Mouse (Mus musculus) cerebellum, postnatal 36 days (tissue): Measurements from ENCODE around the gene Iqsec1.
A peak's percentile ranks its signal among the peaks of the same experiment; 100 is the strongest.

ENCODE experiments used
- DNase-seq, 2 experiments: peaks; one replicate each; pipeline ENCODE4 v3.0.0; 2021 to 2022; ENCODE audit warnings: mixed read lengths in 2 of 2

The Iqsec1 gene

DNA sequence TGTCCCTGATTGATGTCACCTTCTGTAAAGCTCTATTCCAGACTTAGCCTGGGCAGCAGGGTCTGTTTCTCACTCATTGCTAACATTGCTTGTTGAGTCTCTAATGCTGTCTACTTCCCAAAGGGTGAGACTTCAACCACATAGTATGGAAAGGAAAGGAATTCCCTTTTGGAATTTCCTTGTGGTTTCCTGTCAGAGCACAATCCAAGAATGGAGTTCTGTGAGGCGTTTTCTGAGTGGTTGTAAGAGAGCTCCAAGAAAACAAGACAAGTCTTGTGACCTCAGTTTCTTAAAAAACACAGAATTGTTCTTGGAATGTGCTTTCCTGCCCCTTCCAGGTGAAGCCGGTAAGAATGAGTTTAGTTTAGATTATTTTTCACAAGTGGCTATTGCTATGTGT is 37.5 kb downstream of the Iqsec1 start:
- no peak for DNase-seq

DNA sequence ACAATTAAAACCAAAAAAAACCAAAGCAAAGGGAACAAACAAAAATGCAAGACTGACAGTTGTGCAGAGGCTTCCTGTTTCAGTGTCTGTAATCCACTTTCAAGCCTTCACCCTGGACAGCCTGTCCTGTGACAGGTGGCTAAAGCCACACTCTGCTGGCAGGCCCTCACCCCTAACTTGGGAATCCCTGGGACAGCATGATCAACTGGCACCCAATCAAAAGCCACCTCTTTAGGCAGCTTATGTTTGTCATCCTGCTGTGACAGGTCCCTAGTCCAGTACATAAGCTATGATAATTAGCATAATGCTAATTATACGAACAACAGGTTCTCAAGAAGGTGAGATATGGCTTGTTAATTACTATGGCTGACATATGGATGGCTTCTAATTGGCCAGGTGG is 40.4 kb downstream of the Iqsec1 start:
- DNase-seq = peak; percentile 31 to 34

DNA sequence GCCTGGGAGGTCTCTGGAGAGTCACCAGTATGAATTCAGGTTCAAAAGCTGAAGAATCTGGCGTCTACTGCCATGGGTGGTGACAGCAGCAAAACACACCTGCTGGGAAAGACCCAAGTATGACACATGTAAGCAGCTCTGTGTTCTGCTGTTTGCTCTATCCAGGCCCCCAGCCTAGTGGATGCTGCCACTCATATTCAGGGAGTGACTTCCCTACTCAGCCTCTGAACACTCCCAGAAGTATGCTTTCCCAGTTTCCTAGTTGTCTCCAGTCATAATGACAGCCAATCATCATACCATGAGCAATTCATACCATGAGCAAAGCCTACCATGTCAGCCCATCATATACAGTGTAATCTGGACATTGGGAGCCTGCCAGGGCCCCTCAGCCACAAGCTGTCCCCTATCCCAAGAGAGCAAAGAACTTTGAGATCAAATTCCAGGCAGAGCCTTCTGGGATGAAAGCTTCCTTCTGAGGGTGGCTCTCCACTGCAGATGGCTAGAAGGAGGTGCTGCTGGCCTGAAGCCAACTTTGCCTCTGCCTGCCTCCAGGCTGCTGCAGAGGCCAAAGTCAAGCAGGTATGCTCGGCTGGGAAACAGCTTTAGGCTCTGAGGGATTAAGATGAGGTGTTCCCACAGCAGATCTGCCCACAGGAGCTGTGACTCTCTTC is 42.8 kb downstream of the Iqsec1 start:
- DNase-seq = peak; percentile 37 to 39

DNA sequence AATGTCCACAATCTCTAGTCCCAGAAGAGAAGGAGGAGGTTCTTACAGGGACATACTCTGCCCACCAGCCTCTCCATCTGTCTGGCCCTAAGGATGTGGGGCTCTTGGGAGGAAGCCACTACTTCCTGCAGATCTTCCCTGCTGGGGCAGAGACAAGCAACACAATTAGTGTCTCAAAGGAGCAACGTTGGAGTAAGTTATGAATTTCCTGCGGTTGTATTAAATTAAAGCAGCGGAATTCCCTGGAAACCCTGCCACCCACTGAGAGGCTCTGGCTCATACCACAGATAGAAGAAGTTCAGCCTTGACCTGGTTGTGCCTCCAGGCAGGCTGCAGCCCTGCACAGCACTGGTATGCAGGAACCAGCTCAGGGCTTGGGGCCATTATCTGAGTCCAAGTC is 47.2 kb downstream of the Iqsec1 start:
- DNase-seq = no peak

DNA sequence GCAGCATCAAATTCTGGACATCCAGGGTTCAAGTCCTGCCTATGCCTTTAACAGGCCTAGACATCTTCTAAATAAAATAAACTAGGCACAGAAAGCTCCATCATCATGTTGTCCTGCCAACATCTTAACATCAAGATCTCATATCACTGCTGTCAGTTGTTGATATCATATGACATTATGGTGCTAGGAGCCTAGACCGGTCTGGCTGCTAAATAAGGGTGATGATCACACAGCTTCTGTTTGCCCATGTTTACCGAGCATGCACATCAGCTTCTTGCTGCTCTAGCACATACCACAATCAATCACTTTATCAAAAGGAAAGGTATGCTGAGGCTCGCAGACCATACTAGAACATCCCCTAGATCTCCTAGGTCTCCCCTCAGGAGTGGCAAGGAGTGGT is 54.8 kb downstream of the Iqsec1 start:
- DNase-seq = no peak

DNA sequence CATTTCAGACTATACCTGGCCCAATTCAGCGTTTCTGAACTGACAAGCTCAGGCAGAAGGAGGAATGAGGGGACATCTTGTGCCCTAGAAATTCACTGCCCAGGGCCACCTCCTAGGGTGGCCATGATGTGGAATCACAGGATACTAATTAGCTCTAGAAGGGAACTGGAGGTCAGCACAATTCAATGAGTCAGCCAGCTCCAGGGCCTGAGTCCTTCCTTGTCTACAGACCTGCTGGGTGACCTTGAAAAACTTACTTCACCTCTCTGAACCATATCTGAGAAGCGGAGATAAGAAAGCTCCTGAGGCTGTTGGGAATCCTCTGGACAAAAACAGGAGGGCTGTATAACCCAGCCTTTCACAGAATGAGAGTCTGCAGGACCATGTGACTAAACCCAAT is 59.7 kb downstream of the Iqsec1 start:
- DNase-seq = no peak

GRCm38 (mm10) chr6:90925472-90925871 is 63.0 kb downstream of the Iqsec1 start:
- peak; percentile 26 to 36 for DNase-seq

DNA sequence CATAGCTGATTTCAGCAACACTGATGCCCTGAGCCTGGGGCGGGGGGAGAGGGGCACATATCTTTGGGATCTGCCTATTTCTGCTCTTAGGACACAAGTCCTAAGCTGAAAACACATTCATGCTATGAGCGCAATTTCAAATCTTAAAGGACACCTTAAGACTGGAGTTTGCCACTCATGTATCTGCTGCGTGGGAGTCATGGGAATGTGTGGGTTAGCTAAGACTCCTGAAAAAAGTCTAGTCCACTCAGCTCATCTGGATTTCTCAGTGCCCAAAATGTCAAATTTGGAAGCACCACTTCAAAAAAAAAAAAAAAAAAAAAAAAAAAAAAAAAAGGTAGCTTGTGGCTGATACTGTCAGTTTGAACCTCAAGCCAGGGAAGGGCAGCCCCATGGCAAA is 63.7 kb downstream of the Iqsec1 start:
- no peak for DNase-seq

GRCm38 (mm10) chr6:90924379-90924778 is 64.1 kb downstream of the Iqsec1 start:
- no peak for DNase-seq

DNA sequence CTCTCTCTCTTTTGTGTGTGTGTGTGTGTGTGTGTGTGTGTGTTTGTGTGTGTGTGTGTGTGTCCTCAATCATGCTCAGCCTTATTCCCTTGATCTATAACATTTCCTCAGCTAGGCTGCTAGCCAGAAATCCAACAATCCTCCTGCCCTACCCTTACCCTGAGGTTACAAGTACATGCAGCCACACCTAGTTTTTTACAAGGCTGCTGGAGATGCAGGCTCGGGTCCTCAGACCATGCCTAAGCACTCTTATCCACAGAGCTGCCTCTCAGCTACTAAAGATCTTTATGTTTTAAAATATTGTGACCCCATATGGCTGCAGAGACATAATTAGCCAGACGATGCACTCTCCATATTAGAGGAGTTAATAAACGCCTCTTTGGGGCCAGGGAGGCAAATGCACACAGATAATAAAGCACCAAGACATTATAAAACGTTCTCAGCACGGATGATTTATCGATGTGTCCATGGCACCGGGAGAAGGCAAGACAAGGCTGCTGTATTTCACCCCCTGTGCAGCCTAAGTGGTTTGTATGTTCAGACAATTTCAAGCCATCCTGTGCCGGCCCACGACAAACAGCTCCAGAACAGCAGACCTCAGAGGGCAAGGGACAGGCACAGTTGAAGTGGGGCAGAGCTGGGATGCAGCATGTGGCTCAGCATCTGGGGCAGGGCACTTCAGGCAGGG is 67.1 kb downstream of the Iqsec1 start:
- DNase-seq = no peak

GRCm38 (mm10) chr6:90920510-90921220 is 67.8 kb downstream of the Iqsec1 start:
- DNase-seq = no peak

DNA sequence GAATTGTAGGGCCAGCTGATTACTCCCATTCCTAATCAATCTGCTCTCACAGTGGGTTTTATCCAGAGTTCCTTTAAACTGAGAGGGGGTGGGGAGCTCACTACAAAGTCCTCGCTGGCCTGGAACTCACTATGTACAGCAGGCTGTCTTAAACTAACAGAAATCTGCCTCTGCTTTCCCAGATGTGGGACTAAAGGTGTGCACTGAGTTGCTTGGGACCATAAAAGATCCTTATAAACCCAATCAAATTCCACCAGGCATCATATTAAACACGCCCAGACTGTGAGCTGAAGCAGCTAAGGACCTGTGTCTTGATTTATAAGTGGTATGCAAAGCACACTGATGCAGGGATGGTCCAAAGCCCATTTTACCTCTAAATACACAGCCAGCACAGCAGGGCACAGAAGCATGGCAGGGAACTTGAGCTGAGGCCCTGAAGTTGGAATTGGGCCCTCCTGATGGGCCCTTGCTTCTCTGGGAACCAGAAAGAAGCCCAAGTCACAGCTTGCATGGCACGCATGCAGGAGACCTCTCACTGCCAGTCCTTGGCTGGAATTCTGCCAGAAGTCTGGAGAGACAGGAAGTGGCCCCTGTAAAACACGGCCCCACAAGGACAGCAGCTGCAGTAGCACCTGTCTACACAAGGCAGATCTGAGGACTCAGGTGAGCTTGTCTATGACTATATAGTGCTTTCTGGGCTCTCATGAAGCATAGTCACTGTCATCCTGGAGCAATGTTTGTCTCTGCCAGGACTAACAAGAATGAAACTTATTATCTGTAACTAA is 68.7 kb downstream of the Iqsec1 start:
- DNase-seq = no peak

DNA sequence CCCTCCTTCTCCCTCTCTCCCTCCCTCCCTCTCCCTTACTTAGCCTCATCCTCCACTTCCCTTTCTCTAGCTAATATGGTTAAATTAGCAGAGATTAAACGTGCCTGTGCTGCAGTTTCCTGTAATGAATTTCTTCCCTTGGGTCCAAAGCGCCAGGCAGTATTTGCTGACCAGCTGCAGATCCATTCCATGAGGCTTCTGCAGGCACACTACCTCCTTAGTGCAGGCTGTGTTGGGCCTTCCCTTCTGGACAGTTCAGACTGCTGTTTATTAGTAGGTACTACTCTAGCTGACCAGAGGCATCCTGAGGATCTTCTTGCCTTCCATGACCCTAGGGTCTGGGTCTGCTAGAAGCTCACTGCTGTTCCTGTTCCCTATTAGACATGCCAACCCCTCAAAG is 72.9 kb downstream of the Iqsec1 start:
- no peak for DNase-seq

DNA sequence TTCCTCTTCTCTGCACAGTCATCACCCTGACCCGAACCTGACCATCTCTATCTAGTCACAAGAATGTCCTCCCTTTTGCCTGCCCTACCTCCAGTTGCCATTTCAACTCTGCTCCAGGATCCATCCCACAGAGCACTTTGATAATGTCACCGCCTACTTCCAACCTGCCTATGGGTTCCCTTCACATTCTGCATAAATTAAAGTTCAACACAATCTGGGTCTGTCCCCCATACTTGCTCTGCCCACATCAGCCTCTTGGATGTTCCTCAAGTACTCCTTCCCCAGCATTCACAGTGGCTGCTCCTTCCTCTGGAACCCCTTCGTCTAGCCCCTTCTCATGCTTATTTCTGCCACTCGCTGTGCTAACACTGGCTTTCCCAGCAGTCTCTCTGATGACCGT is 74.7 kb downstream of the Iqsec1 start:
- no peak for DNase-seq

DNA sequence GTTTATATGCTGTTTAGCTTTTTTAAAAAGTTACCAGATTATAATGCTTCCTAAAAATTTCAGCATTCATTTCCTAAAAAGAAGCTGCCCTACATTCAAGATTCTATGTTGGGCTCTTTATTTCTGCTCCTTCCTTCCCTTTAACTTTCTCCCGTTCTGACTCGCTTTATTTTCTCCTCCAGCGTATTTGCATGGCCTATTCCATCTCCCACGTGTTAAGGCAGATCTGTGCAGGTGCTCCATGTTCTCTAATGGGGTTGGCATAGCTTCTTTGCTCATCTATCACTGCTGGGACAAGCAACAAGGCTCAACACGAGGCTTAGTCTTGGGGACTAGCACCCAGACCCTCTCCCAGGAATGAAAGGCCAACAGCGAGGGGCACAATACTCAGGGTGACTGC is 75.7 kb downstream of the Iqsec1 start:
- no peak for DNase-seq

- no peak for DNase-seq
Observed at GRCm38 (mm10) chr6:90904143-90904542, 84.3 kb downstream of the Iqsec1 start.

DNA sequence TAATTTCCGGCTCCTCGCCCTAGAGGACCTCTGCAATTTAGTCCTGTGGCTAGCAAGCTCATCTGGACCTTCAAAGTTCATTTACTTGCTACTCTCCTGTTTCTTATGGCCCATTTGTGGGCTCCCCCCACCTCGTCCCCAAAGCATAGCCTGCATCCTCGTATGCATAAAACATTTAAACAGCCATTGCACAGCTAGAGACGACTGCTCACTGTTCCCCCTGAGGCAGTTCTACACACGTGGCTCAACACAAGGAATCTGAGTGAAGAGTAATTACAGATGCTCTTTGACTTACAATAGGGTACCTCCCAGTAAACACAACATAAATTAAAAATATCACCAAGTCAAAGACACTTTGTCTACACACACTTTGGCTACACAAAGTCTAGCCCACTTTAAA is 88.2 kb downstream of the Iqsec1 start:
- no peak for DNase-seq

DNA sequence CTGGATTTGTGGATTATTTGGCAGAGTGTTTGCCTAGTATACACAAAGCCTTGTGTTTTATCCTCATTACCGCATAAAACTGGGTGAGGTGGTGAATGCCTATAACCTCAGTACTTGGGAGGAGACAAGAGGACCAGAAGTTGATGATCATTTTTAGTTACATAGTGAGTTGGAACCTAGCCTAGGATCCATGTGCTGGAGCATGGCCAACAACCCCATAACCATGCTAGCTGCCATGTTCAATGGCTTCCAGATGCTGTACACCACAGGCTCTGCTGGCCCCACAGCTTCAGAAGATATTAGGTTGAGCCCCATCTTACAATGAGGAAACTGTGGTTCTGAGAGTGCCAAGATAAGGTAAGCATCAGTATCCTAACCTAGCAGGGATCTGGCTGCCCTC is 89.2 kb downstream of the Iqsec1 start:
- no peak for DNase-seq

DNA sequence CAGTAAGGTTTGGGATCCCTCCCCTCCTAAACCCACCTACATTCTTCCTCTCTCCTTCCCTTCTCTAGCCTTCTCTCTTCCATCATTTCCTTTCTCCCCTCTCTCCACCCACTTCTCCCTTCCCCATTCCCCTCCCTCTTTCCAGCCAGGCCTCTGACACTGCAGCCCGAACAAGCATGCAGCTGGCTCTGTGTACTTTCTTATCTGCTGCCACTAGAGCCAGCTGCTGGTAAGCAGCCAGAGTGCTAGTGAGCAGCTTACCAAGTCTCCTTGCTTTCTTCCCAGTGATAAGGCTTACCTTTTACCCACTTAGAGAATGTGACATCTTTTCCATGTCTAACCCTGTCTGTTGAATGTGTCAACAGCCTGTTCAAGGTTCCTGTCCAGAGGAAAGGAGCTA is 90.4 kb downstream of the Iqsec1 start:
- DNase-seq = no peak

GRCm38 (mm10) chr6:90892401-90892800 is 96.1 kb downstream of the Iqsec1 start:
- no peak for DNase-seq

DNA sequence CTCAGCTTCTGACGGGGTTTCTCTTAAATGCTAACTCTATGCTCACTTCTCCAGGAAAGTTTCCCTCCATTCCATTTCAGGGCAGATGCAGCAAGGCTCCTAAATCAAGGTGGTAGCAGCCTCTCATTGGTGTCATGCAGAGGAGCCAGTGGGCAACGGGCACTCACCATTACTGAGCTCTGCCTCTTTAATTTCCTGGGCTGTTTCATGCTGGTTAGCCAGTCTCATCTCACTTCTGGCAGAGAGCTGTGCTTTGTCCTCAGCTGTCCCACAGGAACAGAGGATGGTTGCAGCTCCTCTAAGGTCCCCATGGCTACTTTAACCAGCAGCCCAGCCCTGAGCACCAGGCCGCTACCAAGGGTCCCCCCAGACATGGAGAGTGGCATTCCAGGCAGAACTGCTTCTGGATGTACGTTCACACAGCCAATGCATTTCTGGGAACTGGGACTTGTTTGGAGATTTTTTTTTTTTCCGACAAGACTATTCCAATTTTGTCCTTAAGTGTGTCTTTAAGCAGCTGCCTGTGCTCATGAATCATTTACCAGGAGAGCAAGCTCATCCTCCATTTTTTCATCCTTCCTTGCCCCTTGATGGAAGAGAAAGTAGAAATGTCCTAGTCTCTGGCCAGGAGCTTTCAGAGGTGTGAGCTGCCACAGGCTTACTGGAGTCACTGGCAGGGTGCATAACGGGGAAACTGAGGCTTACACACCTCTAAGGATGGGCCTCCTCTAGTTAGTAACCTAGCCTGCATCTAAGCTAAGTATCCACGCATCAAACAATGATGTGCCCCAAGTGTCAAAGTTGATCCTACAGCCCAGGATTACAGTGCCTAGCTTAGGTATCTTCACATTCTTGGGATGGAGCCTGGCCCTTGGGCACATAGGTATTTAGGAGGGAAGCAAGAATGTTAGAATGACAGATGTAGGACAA is 98.9 kb downstream of the Iqsec1 start:
- DNase-seq = no peak
